In the genomic region with DNA sequence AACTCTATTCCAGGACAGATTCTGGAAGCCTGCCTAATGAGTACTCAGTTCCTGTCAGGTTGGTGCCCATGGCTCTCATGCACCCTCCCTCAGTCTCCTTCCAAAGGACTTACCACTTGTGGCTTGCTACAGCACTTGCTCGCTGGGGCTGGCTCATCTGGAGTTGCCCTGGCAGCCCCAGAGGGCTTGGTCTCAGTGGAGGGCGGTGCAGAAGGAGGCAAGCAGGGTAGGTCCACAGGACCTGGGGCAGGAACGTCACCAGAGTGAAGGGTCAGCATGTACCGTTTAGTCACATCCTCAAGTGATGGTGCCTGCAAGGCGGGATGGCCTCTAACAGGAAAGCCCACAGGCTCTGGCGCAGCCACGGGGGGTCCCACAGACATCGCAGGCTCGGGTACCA, we compare ENCODE assay signal across 10 mouse cellular contexts. TPM values are rescaled to one million over a fixed set of nuclear protein-coding genes. Genes with fewer than 3 reads are reported as not detected.
DNase-seq lines count a peak whose midpoint lies in the region; ATAC-seq and TF ChIP-seq lines count a peak whose summit lies in the region.
"Had no signal": no experiment of that assay in that cellular context is flagged by ENCODE, and none has a peak within 500 bp of the region (broad histone marks: within the 10 kb centered on the region; RNA-seq: fewer than 3 reads in every experiment).

No protein-coding gene starts in this region.

- H3K4me2 ChIP-seq in heart, embryonic 14.5 days (ENCODE audit: low read length) = peak overlapping the region; percentile 94
- peak overlapping the region; percentile 89 for H3K4me2 ChIP-seq in forebrain, embryonic 12.5 days
- peak overlapping the region; percentile 97 for H3K4me2 ChIP-seq in myocyte (ENCODE audit: low read depth)

- ATAC-seq in heart, embryonic 14.5 days (ENCODE audit: insufficient number of reproducible peaks, insufficient read depth, low FRiP score, low read depth) = no peak
- no peak for ATAC-seq in forebrain, embryonic 12.5 days (ENCODE audit: low FRiP score)

- H3K27ac ChIP-seq in heart, embryonic 14.5 days (replicated peaks in 1 of 2; ENCODE audit: control insufficient read depth in 1 of 2, insufficient read depth in 1 of 2, low read depth in 2 of 2, low read length in 2 of 2) = no peak overlapping the region
- no peak overlapping the region for H3K27ac ChIP-seq in forebrain, embryonic 12.5 days

- intact Hi-C loops in heart, postnatal 36 days (cut with DNase I) = no loop called here

- H3K9me3 ChIP-seq in heart, embryonic 14.5 days (ENCODE audit: control insufficient read depth, low read length) = no peaks in the 10 kb centered on the region
- no peaks in the 10 kb centered on the region for H3K9me3 ChIP-seq in forebrain, embryonic 12.5 days

- 36% methylated on average over 9 of the region's 9 CpGs for WGBS in heart, embryonic 14.5 days
- WGBS in forebrain, embryonic 12.5 days = 61% methylated on average over 9 of the region's 9 CpGs

- H3K9ac ChIP-seq in heart, embryonic 14.5 days (ENCODE audit: low read length) = peak overlapping the region; percentile 96
- H3K9ac ChIP-seq in forebrain, embryonic 12.5 days = peak overlapping the region; percentile 56

- no peak for TF ChIP-seq POLR2A in myocyte (IDR thresholded peaks at IDR 0.05; ENCODE audit: insufficient read length, low read depth)

- H3ac ChIP-seq in myocyte (ENCODE audit: control insufficient read depth, insufficient read length) = peak overlapping the region; percentile 15

- no peak for DNase-seq in heart, postnatal 36 days
- peak; percentile 59 to 68 for DNase-seq in kidney, postnatal 36 days
- DNase-seq in layer of hippocampus, postnatal 25 days (ENCODE audit: extremely low spot score in 1 of 2, low spot score in 1 of 2) = no peak
- no peak for DNase-seq in T-cell, adult 2 months (ENCODE audit: low spot score)
- DNase-seq in MN1 (ENCODE audit: low spot score) = no peak
- DNase-seq: cerebellum, postnatal 10 days had no signal

- H3K4me1 ChIP-seq in heart, embryonic 14.5 days (ENCODE audit: control insufficient read depth in 2 of 2, insufficient read depth in 2 of 2, low read length in 2 of 2) = peaks cover 69 to 77% of the 10 kb centered on the region in 2 experiments
- peaks cover 87% of the 10 kb centered on the region for H3K4me1 ChIP-seq in forebrain, embryonic 12.5 days

- H3K4me3 ChIP-seq in heart, embryonic 14.5 days (ENCODE audit: control insufficient read depth in 1 of 2, insufficient read depth in 1 of 2, low read depth in 1 of 2, low read length in 2 of 2) = peak overlapping the region; percentile 68 to 72
- H3K4me3 ChIP-seq in forebrain, embryonic 12.5 days (replicated peaks) = peak overlapping the region; percentile 36
- H3K4me3 ChIP-seq in myocyte = peak overlapping the region; percentile 75
- H3K4me3 ChIP-seq: megakaryocyte, embryonic 14.5 days had no signal

- H3K27me3 ChIP-seq in heart, embryonic 14.5 days (ENCODE audit: control insufficient read depth, insufficient read depth, low read length) = no peaks in the 10 kb centered on the region
- H3K27me3 ChIP-seq in forebrain, embryonic 12.5 days = peaks cover 21% of the 10 kb centered on the region; the same call in 1 of the 2 replicates
- no peaks in the 10 kb centered on the region for H3K27me3 ChIP-seq in myocyte (ENCODE audit: control insufficient read depth, insufficient read depth, insufficient read length)

- peaks cover 74% of the 10 kb centered on the region for H3K79me2 ChIP-seq in myocyte (ENCODE audit: control insufficient read depth, insufficient read depth)

- peaks cover 13% of the 10 kb centered on the region; the same call in 1 of the 2 replicates for H3K36me3 ChIP-seq in heart, embryonic 14.5 days (ENCODE audit: control insufficient read depth, insufficient read depth, low read length)
- H3K36me3 ChIP-seq in forebrain, embryonic 12.5 days (replicated peaks) = no peaks in the 10 kb centered on the region
- H3K36me3 ChIP-seq in myocyte (ENCODE audit: control insufficient read depth, insufficient read depth) = no peaks in the 10 kb centered on the region

TF ChIP-seq in myocyte, 11 proteins besides CTCF, POLR2A, EP300 and RAD21:
- TF ChIP-seq REST (IDR thresholded peaks at IDR 0.05; ENCODE audit: insufficient read depth, insufficient read length) (no peak), TCF12 (IDR thresholded peaks at IDR 0.05; ENCODE audit: insufficient read depth, poor library complexity, severe bottlenecking) (no peak)

RNA-seq across cellular contexts. Expression of a gene that starts 3.5 kb away (rescaled TPM):
- polyA plus RNA-seq in heart, embryonic 14.5 days (2014; fragmentation: Nextera tagmentation; extraction: Ambion mirVana) = 7.7 and 8.9 TPM in 2 replicates
- 10 to 100 TPM; 24.3 to 29.9 TPM for total RNA-seq in heart, postnatal 36 days (2021)
- 6.5 and 8.1 TPM in 2 replicates for polyA plus RNA-seq in forebrain, embryonic 12.5 days (2016; fragmentation: Nextera tagmentation; extraction: Ambion mirVana)
- 24.7 TPM for polyA plus RNA-seq in myocyte (2012; fragmentation: generic; extraction: Trizol)
- total RNA-seq in layer of hippocampus, postnatal 25 days (2021) = 100 to 1,000 TPM; 140 to 146 TPM

RNA-seq across cellular contexts. Expression of a gene that starts 46.0 kb away (rescaled TPM):
- 4.3 and 5.4 TPM in 2 replicates for polyA plus RNA-seq in heart, embryonic 14.5 days (2014; fragmentation: Nextera tagmentation; extraction: Ambion mirVana)
- 1 to 10 TPM; 4.3 to 4.7 TPM for total RNA-seq in heart, postnatal 36 days (2021)
- polyA plus RNA-seq in forebrain, embryonic 12.5 days (2016; fragmentation: Nextera tagmentation; extraction: Ambion mirVana) = 1.9 and 2.7 TPM in 2 replicates
- polyA plus RNA-seq in myocyte (2012; fragmentation: generic; extraction: Trizol) = 0.13 TPM
- total RNA-seq in layer of hippocampus, postnatal 25 days (2021) = 1 to 10 TPM; 3.9 to 5.6 TPM

Comparison
In these comparisons a context has a peak if more than half of its experiments do, and no peak if none do; other contexts are left out.
1. DNase-seq: peak in kidney, postnatal 36 days (2 of 2); none in heart, postnatal 36 days (0 of 2), layer of hippocampus, postnatal 25 days (0 of 2), T-cell, adult 2 months (single experiment) and MN1 (single experiment).
2. Peak in every context shown above with its lines, with median percentiles within 50 percentile points of each other: H3K4me2 ChIP-seq and H3K4me3 ChIP-seq.